Mouse (Mus musculus) bone marrow macrophage, adult 2 months (primary cell): Measurements from ENCODE around the gene Tomm40l. TPM values are rescaled to one million over a fixed set of nuclear protein-coding genes. Genes with fewer than 3 reads are reported as not detected.

Experiments
- H3K27ac ChIP-seq: 2 replicates; pipeline ENCODE4 v1.5.1; 2012; ENCODE audit warnings: low read depth, low read length; ENCODE audit not compliant: insufficient read depth
- H3K4me1 ChIP-seq: 2 replicates; pipeline ENCODE4 v1.6.1; 2012; ENCODE audit warnings: low read length; ENCODE audit not compliant: control insufficient read depth, insufficient read depth
- H3K4me3 ChIP-seq: 2 replicates; pipeline ENCODE4 v1.5.1; 2012; ENCODE audit warnings: mild to moderate bottlenecking, low read length, moderate library complexity; ENCODE audit not compliant: insufficient read depth
- CTCF ChIP-seq: IDR thresholded peaks from 2 replicates; pipeline ENCODE4 v1.5.1; 2012; ENCODE audit warnings: low read depth, mild to moderate bottlenecking, low read length, moderate library complexity
- POLR2A ChIP-seq: IDR thresholded peaks from 2 replicates; pipeline ENCODE4 v1.6.1; 2012; ENCODE audit warnings: mild to moderate bottlenecking, low read depth, low read length, borderline replicate concordance
- polyA plus RNA-seq: library from polyadenylated mRNA; stranded (reverse); fragments of >200 nt; gene quantifications from 2 replicates; pipeline ENCODE4 v1.2.4, GENCODE M21; 2012; ENCODE audit not compliant: missing spikeins, insufficient read depth, insufficient read length

The Tomm40l gene
- polyA plus RNA-seq, 1 experiment = 25.8 TPM

DNA sequence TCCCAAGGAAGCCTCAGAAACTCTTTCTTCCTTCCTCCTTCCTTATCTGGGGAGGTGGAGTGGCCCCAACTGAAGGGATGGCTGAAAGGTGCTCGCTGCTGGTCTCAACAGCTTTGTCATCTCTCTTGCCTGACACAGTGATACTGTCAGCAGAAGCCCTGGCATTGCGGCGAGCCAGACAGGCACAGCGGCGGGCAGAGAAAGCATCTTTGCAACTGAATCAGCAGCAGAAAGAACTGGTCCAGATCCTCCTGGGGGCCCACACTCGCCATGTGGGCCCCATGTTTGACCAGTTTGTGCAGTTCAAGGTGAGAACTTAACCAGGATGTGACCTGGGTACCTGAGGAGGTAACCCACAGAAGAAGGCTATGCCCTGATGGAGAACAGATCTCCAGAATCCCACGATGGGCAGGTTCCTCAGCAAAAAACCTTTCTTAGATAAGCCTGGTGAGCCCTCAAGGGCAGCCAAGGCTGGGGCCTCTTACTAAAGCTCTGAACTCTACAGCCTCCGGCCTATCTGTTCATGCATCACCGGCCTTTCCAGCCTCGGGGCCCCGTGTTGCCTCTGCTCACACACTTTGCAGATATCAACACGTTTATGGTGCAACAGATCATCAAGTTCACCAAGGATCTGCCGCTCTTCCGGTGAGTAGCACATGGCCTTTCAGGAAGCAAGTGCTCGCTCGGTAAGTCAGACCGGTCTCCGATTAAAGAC is 5.9 kb downstream of the Tomm40l start:
- H3K27ac ChIP-seq = no peak overlapping the region
- no peak overlapping the region for H3K4me3 ChIP-seq
- TF ChIP-seq CTCF (no peak), POLR2A (no peak)
- H3K4me1 ChIP-seq = peaks cover 18% of the 10 kb centered on the region

DNA sequence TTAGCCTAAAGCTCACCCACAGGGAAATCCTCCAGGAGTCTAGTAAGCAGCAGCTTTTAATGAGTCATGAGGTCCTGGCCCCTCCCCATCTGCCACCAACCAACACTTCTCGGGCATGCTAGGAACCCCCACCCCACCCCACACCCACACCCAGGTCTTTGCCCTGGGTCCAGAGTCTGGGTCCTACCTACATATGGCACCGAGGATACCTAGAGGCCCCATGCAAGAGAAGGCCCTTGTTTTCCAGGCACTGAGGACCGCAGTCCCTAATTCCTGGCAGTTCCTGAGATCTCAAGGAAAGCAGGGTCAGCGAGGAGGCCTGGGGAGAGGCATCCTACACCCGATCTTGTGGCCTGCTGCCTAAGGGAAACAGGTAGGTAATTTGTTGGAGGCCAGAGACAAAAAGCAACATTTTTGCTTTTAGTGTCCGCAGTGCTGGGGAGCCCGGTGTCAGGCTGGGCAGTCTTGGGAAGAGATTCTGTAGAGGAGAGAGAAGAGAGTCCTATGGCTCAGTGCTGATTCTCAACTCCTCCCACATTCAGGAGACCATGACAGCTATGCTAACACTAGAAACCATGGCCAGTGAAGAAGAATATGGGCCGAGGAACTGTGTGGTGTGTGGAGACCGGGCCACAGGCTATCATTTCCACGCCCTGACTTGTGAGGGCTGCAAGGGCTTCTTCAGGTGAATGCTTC is 8.4 kb downstream of the Tomm40l start, which contains the start of gene Nr1i3:
Gene Nr1i3, plus strand, starts transcription at position 170 of the 696 bp plus-strand sequence.
- H3K4me1 ChIP-seq = peaks cover 31% of the 10 kb centered on the region
- H3K4me3 ChIP-seq = no peak within 1 kb of the TSS
- H3K27ac ChIP-seq = no peak within 1 kb of the TSS
- TF ChIP-seq POLR2A = no peak
- no peak for TF ChIP-seq CTCF

DNA sequence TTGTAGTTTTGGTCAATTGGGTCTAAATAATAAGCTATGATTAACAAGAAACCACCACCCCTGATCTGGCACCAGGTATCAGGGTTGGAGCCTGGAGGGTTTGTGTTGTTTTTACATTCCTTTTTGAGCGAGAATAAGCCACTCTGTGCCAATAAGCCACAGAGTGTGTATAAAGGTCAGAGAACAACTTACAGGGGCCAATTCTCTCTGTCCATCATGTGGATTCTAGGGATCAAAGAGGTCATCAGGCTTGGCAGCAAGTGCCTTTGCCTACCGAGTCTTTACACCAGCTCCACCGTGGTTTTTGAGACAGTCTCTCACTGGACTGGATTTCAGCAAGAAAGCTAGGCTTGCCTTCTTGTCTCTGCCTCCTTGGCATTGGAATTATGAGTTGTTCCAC is 9.5 kb downstream of the Tomm40l start:
- no peak overlapping the region for H3K4me3 ChIP-seq
- no peak overlapping the region for H3K27ac ChIP-seq
- peaks cover 31% of the 10 kb centered on the region for H3K4me1 ChIP-seq
- TF ChIP-seq CTCF (no peak), POLR2A (no peak)

DNA sequence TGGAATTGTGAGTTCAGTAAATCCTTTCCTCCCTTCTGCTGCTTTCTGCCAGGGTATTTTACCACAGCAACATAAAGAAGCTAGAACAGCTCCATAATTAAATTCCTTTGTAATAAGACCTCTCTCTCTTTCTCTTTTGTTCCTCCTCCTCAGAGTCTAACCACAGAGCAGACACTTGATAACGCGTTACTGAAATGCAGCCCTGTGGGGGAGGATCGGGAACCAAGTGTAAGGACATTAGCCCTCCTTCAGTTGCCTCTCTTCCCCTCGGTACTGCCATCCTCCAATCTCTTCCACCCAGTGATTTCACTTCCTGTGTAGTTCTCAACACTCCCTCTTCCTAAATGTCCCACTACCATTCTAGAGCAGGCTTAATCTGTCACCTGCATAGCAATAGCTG is 12.9 kb downstream of the Tomm40l start:
- Histone ChIP-seq H3K27ac (no peak overlapping the region), H3K4me3 (no peak overlapping the region), H3K4me1 (peaks cover 28% of the 10 kb centered on the region)
- TF ChIP-seq POLR2A (no peak), CTCF (no peak)

DNA sequence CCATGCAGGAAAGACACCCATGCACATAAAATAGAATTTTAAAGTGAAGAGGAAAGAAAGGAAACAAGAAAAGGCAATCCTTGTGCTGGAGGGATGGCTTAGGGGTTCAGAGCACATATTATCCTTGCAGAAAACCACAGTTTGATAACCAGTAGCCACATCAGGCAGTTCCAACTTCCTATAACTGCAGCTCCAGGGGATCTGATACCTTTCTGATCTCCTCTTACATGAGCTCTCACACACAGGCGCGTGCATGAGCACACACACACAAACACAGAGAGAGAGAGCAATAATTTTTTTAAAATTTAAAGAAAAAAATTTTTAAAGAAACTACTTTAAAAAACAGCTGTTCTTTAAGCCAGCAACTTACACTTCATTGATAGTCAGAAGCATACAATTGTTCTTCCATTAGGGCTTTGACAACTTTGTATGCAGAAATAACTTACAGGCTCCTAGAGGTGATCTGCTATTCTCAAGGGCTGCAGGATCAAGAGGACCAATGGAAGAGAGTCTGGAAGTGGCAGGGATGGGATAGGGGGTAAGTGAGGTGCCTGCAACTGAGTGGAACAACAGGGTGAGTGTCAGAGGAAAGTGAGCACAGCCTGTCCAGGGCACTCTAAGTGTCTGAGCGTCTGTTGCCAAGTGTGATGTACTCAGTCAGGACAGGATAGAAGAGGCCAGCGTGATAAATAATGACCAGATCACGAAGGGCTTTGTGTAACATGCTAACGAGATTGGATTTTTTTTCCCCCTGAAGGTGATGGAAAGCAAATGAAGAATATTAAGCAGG is 16.4 kb downstream of the Tomm40l start:
- TF ChIP-seq CTCF = no peak
- TF ChIP-seq POLR2A = no peak

DNA sequence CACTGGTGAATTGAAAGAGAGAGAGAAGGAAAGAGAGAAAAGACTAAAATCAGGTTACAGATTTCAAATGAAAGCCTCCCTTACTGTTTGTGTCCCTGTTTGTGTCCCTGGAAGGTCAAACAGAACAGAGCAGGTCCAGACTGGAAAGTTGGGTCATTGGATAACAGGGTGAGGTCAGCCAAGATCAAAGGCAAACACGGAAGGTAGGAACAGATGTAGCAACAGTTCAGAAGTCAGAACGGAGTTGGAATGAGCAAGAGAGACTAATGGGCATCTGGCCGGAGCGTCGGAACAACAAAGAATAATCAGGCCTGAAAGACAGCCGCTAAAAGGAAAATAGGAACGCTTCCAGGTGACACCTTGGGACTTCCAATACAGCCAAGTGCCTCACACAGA is 18.1 kb downstream of the Tomm40l start:
- peaks cover 1% of the 10 kb centered on the region for H3K4me1 ChIP-seq
- H3K4me3 ChIP-seq = no peak overlapping the region
- TF ChIP-seq CTCF = no peak
- no peak for TF ChIP-seq POLR2A
- H3K27ac ChIP-seq = no peak overlapping the region

More for the DNA sequence above, 16.4 kb downstream of the Tomm40l start:
- H3K4me1 ChIP-seq = peaks cover 16% of the 10 kb centered on the region
- no peak overlapping the region for H3K4me3 ChIP-seq
- H3K27ac ChIP-seq = no peak overlapping the region

DNA sequence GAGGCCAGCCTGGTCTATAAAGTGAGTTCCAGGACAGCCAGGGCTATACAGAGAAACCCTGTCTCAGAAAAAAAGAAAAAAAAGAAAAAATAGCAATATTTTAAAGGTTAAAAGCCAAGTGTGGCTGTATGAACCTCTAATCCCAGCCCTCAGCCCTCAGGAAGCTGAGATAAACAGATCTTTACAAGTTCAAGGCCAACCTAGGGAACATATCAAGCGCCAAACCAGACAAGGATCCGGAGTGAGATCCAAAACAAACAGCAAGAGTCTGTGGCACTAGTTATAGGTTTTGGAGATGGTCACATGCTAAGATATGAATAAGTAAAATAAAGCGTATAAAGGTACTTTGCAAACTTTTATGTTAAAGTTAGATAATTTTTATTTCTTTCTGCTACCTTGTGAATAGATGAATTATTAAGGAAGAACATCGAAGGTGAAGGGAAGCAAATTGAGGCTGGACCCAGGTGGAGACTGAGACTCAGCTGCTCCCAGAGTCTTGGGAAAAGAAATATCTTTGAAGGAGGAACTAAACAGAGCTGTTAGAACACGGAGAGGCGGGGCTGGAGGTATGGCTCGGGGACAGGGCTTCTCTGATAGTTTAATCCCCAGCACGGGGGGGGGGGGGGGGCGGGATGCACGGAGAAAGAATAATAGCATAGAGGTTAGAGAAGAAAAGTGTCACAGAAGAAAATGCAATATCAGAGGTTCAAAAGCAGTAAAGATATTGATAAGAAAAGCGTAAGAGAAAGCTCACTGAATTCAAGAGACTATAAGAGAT is 18.7 kb downstream of the Tomm40l start:
- no peak for TF ChIP-seq POLR2A
- TF ChIP-seq CTCF = no peak
- Histone ChIP-seq H3K4me3 (no peak overlapping the region), H3K27ac (no peak overlapping the region), H3K4me1 (no peaks in the 10 kb centered on the region)

DNA sequence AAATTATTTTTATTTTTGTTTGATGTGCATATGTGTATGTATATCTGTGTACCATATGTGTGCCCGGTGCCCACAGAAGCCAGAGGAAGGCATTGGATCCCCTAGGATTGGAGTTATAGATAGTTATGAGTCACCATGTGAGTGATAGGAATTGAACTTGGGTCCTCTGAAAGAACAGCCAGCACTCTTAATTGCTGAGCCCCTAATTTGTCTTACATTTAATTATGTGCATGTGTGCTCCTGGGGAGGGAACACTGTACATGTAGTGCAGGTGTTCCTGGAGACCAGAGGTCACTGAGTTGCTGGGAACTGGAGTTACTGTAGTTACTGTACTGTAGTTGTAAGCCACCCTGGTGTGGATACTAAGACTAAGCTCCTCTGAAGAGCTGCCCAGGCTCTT is 21.5 kb downstream of the Tomm40l start:
- TF ChIP-seq POLR2A = no peak
- no peak for TF ChIP-seq CTCF
- Histone ChIP-seq H3K4me1 (peaks cover 2% of the 10 kb centered on the region; the same call in 1 of the 2 replicates), H3K4me3 (no peak overlapping the region), H3K27ac (no peak overlapping the region)

DNA sequence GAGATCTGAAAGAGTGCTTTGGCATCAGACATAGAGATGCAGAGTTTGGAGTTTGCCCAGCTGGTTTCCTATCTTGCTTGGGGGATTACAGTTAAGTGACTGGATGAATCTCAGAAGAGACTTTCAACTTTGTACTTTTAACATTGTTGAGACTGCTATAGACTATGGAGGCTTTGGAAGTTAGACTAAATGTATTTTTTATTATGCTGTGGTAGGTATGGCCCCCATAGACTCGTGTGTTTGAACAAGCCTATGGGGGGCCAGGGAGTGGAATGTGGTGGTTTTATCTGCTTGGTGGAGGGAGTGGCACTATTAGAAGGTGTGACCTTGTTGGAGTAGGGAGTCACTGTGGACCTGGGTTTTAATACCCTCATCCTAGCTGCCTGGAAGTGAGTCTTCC is 22.8 kb downstream of the Tomm40l start:
- TF ChIP-seq POLR2A = no peak
- no peak for TF ChIP-seq CTCF
- H3K4me1 ChIP-seq = peaks cover 4% of the 10 kb centered on the region; the same call in 1 of the 2 replicates
- H3K27ac ChIP-seq = no peak overlapping the region
- H3K4me3 ChIP-seq = no peak overlapping the region
